Mouse (Mus musculus) brain, adult 2 months (tissue): Measurements from ENCODE around the gene Prdm15.

Source experiments
- DNase-seq: peaks from one replicate; pipeline ENCODE4 v3.0.0; 2011; ENCODE audit warnings: low read depth, low spot score

Prdm15 gene

GRCm38 (mm10) chr16:97819532-97819931, 32.1 kb downstream of the Prdm15 start:
- no peak for DNase-seq

- no peak for DNase-seq
Measured at GRCm38 (mm10) chr16:97817414-97817813, 34.2 kb downstream of the Prdm15 start.

- DNase-seq = peak; percentile 50
Measured at GRCm38 (mm10) chr16:97815269-97815668, 36.4 kb downstream of the Prdm15 start.

- peak; percentile 33 for DNase-seq
Measured at GRCm38 (mm10) chr16:97814060-97814459, 37.6 kb downstream of the Prdm15 start.

GRCm38 (mm10) chr16:97808881-97809280, 42.8 kb downstream of the Prdm15 start:
- peak; percentile 82 for DNase-seq

GRCm38 (mm10) chr16:97805646-97806045, 46.0 kb downstream of the Prdm15 start:
- peak; percentile 51 for DNase-seq

- peak; percentile 91 for DNase-seq
Measured at GRCm38 (mm10) chr16:97804680-97805547, 46.7 kb downstream of the Prdm15 start.

- no peak for DNase-seq
Measured at GRCm38 (mm10) chr16:97797950-97798869, 53.4 kb downstream of the Prdm15 start.

GRCm38 (mm10) chr16:97797212-97797611, 54.4 kb downstream of the Prdm15 start:
- no peak for DNase-seq

GRCm38 (mm10) chr16:97794256-97794655, 57.4 kb downstream of the Prdm15 start:
- DNase-seq = no peak

GRCm38 (mm10) chr16:97783057-97783456, 68.6 kb downstream of the Prdm15 start:
- no peak for DNase-seq

GRCm38 (mm10) chr16:97778353-97779025, 73.2 kb downstream of the Prdm15 start:
- DNase-seq = peak; percentile 81

GRCm38 (mm10) chr16:97766501-97766900, 85.1 kb downstream of the Prdm15 start:
- DNase-seq = no peak

GRCm38 (mm10) chr16:97764626-97765025, 87.0 kb downstream of the Prdm15 start:
- DNase-seq = no peak

GRCm38 (mm10) chr16:97763990-97764340, 87.7 kb downstream of the Prdm15 start:
- DNase-seq = no peak

GRCm38 (mm10) chr16:97763061-97763989, 88.3 kb downstream of the Prdm15 start, which contains the start of gene Ripk4:
Gene Ripk4 (minus strand): TSS chr16:97763787.
- DNase-seq = peak; percentile 22

- no peak for DNase-seq
Measured at GRCm38 (mm10) chr16:97761782-97762181, 89.9 kb downstream of the Prdm15 start.

- no peak for DNase-seq
Measured at GRCm38 (mm10) chr16:97759681-97760080, 92.0 kb downstream of the Prdm15 start.

- no peak for DNase-seq
Measured at GRCm38 (mm10) chr16:97758288-97758687, 93.4 kb downstream of the Prdm15 start.

GRCm38 (mm10) chr16:97756460-97756859, 95.2 kb downstream of the Prdm15 start:
- DNase-seq = no peak
